Mouse (Mus musculus) ES-E14 (cell line): Measurements from ENCODE around the gene Clec16a. TPM values are rescaled to one million over a fixed set of nuclear protein-coding genes. Genes with fewer than 3 reads are reported as not detected.

Source experiments
- DNase-seq: peaks from one replicate; pipeline ENCODE4 v3.0.0-alpha.2; 2013; ENCODE audit warnings: low read depth, low spot score
- H3K27ac ChIP-seq: 2 replicates; pipeline ENCODE4 v1.5.1; 2012; ENCODE audit warnings: low read depth, mild to moderate bottlenecking, low read length, moderate library complexity, mixed read lengths; ENCODE audit not compliant: poor library complexity, insufficient read depth, severe bottlenecking
- H3K36me3 ChIP-seq: 2 replicates; pipeline ENCODE4 v1.6.1; 2012; ENCODE audit warnings: mild to moderate bottlenecking, low read length, moderate library complexity, mixed read lengths; ENCODE audit not compliant: control insufficient read depth, poor library complexity, insufficient read depth, severe bottlenecking
- H3K4me1 ChIP-seq, 2 experiments: fragments of 150-350 bp in 1 of 2; sonication (generic) in 1 of 2; 2 replicates each; pipeline ENCODE4 v1.6.1; 2012; ENCODE audit warnings: low read length in 2 of 2, mild to moderate bottlenecking in 1 of 2, mixed read lengths in 1 of 2; ENCODE audit not compliant: control insufficient read depth in 2 of 2, insufficient read depth in 2 of 2, poor library complexity in 1 of 2
- H3K4me3 ChIP-seq, 2 experiments: fragments of 150-350 bp in 1 of 2; sonication (generic) in 1 of 2; 2 replicates each; pipeline ENCODE4 v1.5.1; 2012; ENCODE audit warnings: low read length in 2 of 2, low read depth in 1 of 2, mild to moderate bottlenecking in 1 of 2, mixed read lengths in 1 of 2; ENCODE audit not compliant: insufficient read depth in 1 of 2, poor library complexity in 1 of 2, severe bottlenecking in 1 of 2
- H3K9ac ChIP-seq: 2 replicates; pipeline ENCODE4 v1.6.1; 2012; ENCODE audit warnings: low read depth, mild to moderate bottlenecking, low read length, mixed read lengths; ENCODE audit not compliant: poor library complexity, insufficient read depth, severe bottlenecking
- H3K9me3 ChIP-seq: fragments of 150-350 bp; sonication (generic); 2 replicates; pipeline ENCODE4 v1.6.1; 2012; ENCODE audit warnings: low read depth, mild to moderate bottlenecking, low read length; ENCODE audit not compliant: control insufficient read depth, insufficient read depth
- CHD2 ChIP-seq: IDR thresholded peaks from 2 replicates; pipeline ENCODE4 v1.6.1; 2014; ENCODE audit warnings: mild to moderate bottlenecking, low read depth, low read length, inconsistent platforms
- HCFC1 ChIP-seq: IDR thresholded peaks from 2 replicates; pipeline ENCODE4 v1.6.1; 2012; ENCODE audit warnings: low read length, inconsistent platforms, borderline replicate concordance; ENCODE audit not compliant: insufficient read depth
- MAFK ChIP-seq: IDR thresholded peaks from 2 replicates; pipeline ENCODE4 v1.6.1; 2014; ENCODE audit warnings: mild to moderate bottlenecking, low read depth, low read length, inconsistent platforms; ENCODE audit not compliant: insufficient read depth
- ZC3H11A ChIP-seq: IDR thresholded peaks from 2 replicates; pipeline ENCODE4 v1.6.1; 2012; ENCODE audit warnings: low read depth, mild to moderate bottlenecking, inconsistent platforms, low read length, borderline replicate concordance
- ZNF384 ChIP-seq: IDR thresholded peaks from 2 replicates; pipeline ENCODE4 v1.6.1; 2012; ENCODE audit warnings: low read depth, low read length, inconsistent platforms
- in situ Hi-C, 2 experiments: fragments of 600-800 bp; cut with MboI; formaldehyde crosslinking; loops; one replicate each; pipeline ENCODE4 v1.15.1; 2025; ENCODE audit warnings: low sequenced_read_pairs in 2 of 2, inconsistent platforms in 1 of 2; ENCODE audit not compliant: unreplicated experiment in 2 of 2
- total RNA-seq: library from RNA; depleted of rRNA; stranded (reverse); fragments of 300-350 nt; gene quantifications from 2 replicates; pipeline ENCODE4 v1.2.3, GENCODE M21; 2012

The Clec16a gene
- total RNA-seq, 1 experiment, result 14.6 TPM

DNA sequence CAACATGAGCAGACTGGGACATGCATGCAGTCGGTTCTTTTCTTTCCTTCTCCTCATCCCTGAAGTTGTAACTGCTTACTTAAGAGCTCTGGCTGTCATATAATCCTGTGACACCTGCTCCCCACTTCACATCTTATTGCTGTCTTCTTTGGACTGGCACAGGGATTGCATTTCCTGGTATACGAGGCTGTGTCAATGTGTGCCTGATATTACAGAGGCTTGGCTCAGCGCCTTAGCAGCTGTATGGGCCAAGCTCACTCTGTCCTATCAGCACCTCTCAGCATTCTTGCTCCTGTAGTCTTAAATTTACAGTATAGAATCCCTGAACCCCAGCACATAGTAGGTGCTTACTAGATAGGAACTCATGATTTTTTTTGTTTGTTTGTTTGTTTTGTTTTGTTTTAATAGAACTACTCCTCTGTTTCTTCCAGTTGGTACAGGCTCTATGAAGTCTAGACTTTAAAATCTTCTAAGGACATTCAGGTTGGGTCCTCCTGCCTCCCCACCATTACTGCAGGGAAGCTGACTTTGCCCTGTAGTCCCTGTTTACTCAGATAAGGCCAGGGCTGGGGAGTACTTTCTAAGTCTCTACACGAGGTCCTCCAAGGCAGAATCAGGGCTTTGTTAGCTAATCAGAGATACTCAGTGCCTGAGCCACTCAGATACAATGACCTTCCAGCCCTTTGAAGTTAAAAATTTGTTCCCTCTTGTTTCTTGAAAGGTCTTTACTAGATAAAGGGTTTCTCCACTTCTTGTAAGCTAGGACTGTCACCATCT lies 97.9 kb downstream of the Clec16a start:
- DNase-seq, result no peak
- 0 out of 4 replicates have a peak, but pooled peaks cover 0 to 2% of the 10 kb centered on the region in 2 experiments for H3K4me1 ChIP-seq
- H3K4me3 ChIP-seq, result no peak overlapping the region
- H3K9ac ChIP-seq, result no peak overlapping the region
- in situ Hi-C loops, result no loop called here
- H3K9me3 ChIP-seq, result no peaks in the 10 kb centered on the region
- no peaks in the 10 kb centered on the region for H3K36me3 ChIP-seq
- TF ChIP-seq CHD2, result no peak
- no peak for TF ChIP-seq MAFK
- TF ChIP-seq HCFC1, result no peak
- TF ChIP-seq ZNF384, result no peak
- no peak for TF ChIP-seq ZC3H11A
- H3K27ac ChIP-seq, result no peak overlapping the region

DNA sequence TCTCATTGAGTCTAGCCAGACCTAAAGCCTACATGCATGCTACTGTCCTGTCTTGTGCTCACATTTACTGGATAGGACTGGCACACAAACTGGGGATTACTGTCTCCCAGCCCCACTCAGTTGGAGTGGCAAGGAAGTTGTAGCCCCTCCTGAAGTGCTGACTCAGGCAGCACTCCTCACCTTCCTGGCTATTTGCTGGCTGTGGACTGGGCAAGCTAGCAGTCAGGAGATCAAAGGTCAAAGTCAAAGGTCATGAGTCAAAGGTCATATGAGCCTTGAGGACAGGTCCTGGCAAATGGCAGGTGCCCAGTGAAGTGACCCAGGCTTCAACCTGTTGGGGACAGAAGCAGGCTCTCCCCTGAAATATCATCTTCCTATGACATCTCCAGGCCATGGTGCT lies 99.1 kb downstream of the Clec16a start:
- Histone ChIP-seq H3K4me3 (no peak overlapping the region), H3K36me3 (peaks cover 3% of the 10 kb centered on the region; the same call in 1 of the 2 replicates), H3K27ac (no peak overlapping the region), H3K9ac (no peak overlapping the region), H3K4me1 (no peaks in the 10 kb centered on the region), H3K9me3 (no peaks in the 10 kb centered on the region)
- in situ Hi-C loops, result no loop called here
- DNase-seq, result no peak
- no peak for TF ChIP-seq ZC3H11A

DNA sequence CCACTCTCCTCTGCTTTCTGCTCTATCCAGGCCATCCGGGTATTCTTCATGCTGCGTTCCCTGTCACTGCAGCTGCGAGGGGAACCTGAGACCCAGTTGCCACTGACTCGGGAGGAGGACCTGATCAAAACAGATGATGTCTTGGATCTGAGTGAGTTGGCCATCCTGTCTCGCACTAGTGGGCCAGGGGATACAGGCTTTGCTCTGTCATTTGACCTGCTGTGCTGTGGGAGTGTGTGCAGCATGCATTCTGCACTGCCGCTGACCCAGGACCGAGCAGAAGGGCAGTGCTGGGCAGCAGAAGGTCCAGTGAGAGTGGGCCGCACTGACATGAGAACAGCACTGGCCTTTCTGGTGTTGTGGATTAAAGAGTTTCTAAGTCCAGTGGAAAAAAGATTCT lies 99.6 kb downstream of the Clec16a start:
- no peak overlapping the region for H3K4me3 ChIP-seq
- DNase-seq, result no peak
- no peak overlapping the region for H3K27ac ChIP-seq
- H3K36me3 ChIP-seq, result peaks cover 3% of the 10 kb centered on the region; the same call in 1 of the 2 replicates
- in situ Hi-C loops, result no loop called here
- TF ChIP-seq ZNF384 (no peak), ZC3H11A (no peak), CHD2 (no peak), MAFK (no peak), HCFC1 (no peak)
- H3K9ac ChIP-seq, result no peak overlapping the region
- no peaks in the 10 kb centered on the region for H3K4me1 ChIP-seq
- no peaks in the 10 kb centered on the region for H3K9me3 ChIP-seq

DNA sequence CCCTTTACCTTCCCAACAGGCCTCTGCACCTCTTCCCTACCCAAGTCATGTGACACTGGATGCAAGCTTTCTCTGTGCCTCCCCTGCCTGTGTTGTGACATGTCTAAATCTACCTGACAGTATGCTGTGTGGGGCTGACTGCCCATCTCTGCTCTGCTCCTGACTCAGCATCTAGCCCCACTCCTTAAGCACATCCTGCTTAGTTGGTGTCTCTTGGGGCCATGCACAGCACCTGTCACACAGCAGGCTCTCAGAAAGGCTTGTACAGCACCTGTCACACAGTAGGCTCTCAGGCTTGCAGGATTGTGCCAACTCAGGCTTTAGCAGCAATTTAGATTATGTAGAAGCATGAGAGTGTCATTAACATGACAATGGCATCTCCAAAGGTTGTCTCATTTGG lies 106.7 kb downstream of the Clec16a start:
- Histone ChIP-seq H3K4me3 (no peak overlapping the region), H3K9me3 (no peaks in the 10 kb centered on the region), H3K36me3 (peaks cover 3% of the 10 kb centered on the region; the same call in 1 of the 2 replicates), H3K27ac (no peak overlapping the region), H3K4me1 (peaks cover 0 to 3% of the 10 kb centered on the region in 2 experiments; a peak in 1 of 4 replicates), H3K9ac (no peak overlapping the region)
- no peak for TF ChIP-seq ZC3H11A
- no peak for TF ChIP-seq CHD2
- peak; percentile 43; the same call in 1 of the 2 replicates for TF ChIP-seq MAFK
- no peak for TF ChIP-seq HCFC1
- in situ Hi-C loops, result no loop called here
- no peak for DNase-seq

DNA sequence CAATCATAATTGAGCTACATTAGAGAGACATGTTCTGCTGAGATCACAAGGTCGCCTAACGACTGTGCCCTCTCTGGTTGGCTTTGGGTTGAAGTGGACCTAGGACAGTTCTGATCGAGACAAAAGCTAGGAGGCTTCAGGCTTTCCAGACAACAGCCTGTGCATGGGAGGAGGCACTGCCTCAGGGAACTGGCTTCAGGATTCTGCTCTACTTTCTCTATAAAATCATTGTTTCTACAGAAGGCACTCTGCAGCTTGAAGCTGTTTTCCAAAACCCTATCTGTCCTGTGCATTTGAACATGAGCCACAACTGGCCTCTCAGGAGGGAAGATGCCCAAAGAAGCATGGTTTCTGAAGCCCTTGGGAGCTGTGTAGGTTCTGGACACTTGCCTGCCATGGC lies 107.8 kb downstream of the Clec16a start:
- H3K9me3 ChIP-seq, result no peaks in the 10 kb centered on the region
- no peak overlapping the region for H3K9ac ChIP-seq
- DNase-seq, result no peak
- H3K27ac ChIP-seq, result no peak overlapping the region
- H3K4me1 ChIP-seq, result peaks cover 0 to 3% of the 10 kb centered on the region in 2 experiments; a peak in 1 of 4 replicates
- H3K4me3 ChIP-seq, result no peak overlapping the region
- in situ Hi-C loops, result no loop called here
- TF ChIP-seq CHD2 (no peak), MAFK (no peak), ZC3H11A (no peak), HCFC1 (no peak), ZNF384 (no peak)
- H3K36me3 ChIP-seq, result peaks cover 3% of the 10 kb centered on the region; the same call in 1 of the 2 replicates
